Mouse (Mus musculus) frontal cortex, postnatal 36 days (tissue): Measurements from ENCODE around the gene Sec63.

Experiments
- DNase-seq, 2 experiments: peaks; one replicate each; pipeline ENCODE4 v3.0.0; 2022; ENCODE audit warnings: low spot score in 2 of 2

Gene Sec63

DNA sequence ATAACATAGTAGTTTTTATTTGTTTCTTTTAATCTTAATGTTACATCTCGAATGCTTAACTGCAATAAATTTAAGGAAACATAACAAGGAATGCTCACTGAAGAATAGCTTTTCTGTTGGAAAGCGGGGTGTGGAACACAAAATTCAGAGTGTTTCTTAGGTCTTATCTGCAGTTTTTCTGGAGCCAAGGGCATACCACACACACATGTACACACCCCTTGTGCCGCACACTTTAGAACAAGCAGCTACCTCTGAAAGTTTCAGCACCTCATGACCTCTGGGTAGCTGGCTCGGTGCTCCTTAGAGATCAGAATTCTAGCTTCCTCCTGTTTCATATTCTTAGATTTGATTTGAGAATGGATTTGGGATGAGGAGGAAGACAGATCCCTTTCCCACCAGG lies 101.5 kb downstream of the Sec63 start:
- DNase-seq = no peak

DNA sequence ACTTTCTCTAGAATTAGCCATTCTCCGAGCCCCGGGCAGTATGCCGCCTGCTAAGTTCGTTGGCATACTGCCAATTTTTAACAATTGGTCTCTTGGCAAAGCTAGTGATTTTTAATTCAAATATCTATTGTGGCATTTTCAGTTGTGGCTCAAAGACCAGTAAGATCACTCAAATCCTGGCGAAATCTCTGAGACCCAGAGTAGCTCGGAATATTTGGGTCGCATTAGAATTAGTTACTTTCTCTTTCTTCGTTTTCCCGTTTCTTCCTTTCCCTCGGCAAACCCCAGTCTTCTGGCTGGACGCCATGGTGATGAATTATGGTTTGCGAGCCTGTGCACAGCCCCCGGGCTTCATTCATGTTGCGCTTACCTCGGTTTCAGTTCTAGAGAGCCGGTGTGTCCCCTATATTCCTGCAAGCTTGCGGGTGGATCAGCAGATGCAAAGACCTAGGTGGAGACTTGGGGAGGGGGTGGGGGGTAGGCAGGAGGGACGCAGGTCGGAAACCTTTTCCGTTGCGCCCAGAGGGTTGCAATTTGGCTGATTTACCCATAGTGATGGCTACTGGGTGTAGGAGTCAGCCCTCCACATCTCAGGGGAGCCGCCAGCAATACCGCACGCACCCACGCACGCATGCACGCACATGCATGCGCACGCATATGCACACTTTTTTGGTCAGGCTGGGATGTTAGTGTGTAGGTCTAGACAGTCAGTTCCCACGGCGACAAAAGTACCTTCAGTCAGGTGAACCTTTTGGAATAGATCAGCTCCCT lies 102.5 kb downstream of the Sec63 start:
- peak; percentile 50 to 73 for DNase-seq

DNA sequence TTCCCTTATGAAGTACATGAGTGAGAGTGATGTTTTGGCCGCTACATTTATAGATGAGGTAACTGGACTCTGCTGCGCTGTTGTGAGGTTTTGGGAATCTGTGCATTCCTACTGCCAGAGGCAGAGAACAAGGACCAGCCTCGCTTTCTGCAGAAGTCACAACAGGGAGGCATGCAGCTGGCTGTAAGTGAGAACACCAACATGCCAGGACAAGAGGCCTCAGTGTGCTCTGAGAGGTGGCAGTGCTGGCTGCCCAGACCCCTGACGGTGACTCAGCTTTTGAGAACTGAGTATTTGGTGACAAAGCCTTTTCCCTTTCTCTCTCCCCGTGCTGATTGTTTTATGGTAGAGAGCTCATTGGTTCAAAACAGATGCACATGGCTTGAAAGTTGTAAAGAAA lies 103.4 kb downstream of the Sec63 start:
- DNase-seq = no peak

DNA sequence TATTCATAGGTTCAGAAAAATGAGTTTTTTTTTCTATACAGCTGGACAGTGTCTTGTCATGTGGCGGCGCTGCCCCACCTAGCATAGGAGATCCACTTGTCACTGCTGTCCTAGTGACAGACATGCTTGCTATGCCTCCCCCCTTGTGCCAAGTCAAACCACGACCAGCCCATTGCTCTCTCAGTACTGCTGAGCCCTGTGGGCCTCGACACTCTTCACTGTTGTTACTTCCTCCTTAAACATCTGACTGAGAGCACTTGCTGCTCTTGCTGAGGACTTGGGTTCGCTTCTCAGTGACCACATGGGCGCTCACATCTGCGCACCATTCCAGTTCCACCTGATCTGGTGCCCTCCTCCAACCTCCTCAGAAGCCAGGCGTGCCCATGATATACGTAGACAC lies 107.1 kb downstream of the Sec63 start:
- no peak for DNase-seq

DNA sequence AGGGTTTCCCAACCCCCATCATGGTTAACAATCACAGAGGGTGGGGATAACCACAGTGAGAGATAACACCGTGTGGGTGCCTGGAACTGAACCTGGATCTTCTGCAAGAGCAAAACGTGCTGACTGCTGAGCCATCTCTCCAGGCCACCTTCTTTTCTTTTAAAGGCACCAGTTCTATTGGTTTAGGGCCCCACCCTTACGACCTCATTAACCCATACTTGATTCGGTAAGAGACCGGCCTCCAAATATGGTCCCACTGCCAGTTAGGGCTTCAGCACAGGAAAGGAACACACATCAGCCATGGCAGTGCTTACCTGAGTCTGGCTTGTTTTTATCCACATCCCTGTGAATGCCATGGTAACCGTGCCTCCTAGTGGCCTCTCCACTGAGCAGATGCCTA lies 108.2 kb downstream of the Sec63 start:
- DNase-seq = no peak

DNA sequence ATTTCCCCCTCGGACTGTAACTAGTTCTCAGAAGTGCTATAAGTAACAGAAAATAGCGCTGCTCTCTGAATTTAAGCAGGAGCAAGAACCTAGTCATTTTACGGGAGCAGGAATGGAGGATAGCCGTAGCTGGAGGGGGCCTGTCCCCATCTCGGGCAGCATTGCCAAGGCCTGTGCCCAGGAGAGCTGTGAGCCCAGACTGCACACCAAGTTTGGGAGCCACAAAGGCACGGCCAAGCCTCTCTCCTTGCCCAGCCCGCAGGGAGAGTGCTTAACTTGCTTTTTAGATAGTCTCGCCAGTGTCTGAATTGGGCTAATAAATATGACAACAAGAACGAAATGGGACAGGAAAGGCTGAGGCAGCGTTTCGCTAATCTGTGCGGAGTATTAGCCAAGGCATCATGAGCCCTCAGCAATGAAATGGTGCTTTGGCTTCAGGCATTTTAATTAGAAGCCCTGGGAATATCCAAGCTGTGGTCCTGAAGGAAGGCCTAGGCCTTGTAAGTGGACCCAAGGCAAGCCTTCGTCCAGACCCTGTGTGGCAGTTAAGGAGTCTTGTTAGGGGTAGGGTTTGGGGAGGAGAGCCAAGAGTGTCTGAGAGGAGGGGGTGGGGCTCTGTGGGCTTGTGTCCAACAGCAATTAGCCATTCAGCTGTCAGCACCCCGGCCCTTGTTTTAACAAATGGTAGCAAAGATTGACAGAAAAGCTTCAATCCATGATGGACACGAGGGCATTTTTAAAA lies 111.1 kb downstream of the Sec63 start:
- DNase-seq = no peak

DNA sequence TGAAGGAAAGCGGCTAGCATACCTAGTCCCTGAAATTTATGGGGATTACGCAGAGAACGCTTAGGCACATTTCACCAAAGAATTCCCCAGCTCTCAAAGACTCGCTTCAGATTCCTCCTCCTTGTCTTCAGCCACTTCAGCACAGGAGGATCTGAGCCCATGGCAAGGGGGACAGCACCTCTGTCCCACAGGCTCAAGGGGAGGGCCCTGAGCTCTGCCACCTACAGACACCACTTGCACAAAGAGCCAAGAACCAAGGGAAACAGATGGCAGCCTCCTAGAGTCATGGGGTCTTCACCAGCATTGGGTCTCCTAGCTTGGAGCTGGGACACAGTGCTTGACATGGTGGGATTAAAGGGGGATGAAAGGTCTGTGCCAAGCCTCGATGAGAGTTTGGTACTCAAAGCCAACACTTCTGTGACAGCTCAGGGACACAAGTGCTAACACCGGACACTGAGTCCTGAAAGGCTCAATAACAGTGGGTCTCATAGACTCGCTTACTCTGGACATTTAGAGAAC lies 111.8 kb downstream of the Sec63 start:
- DNase-seq = no peak

DNA sequence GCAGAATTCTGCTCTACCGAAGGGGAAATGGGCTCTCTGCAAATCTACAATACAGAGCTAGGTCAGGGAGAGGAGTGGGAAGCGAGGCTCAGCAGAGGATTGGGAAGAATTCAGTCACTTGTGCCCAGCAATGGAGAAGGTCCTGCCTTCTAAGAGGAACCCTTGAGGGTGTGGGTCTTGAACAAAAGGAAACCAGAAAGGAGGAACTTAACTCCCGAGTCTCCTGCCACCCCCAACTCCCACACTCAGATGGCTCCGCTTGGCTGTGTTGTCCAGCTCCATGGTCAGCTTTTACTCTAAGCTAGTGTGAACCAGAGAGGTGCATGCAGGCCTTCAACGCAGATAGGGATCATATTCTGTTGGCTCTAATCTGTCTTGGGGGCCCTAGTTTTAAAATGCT lies 114.9 kb downstream of the Sec63 start:
- no peak for DNase-seq

DNA sequence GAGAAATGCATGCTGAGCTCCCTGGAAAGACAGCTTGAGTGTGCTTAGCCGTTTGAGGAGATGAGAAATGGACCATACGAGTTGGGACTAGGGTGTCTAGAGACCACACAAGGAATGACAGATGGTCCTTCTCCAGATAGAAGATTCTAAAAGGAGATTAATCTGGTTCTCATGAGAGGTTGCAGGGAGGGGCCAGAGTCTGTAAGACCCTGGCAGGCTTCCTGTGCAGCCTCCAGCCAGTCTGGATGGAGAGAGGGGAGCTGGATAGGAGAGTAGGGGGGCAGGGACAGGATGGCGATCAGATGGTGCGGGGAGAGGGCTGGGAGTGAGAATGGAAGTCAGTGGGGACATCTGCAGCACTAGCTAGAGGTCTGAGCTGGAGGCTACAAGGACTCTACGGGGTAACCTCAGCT lies 118.0 kb downstream of the Sec63 start:
- DNase-seq = no peak

DNA sequence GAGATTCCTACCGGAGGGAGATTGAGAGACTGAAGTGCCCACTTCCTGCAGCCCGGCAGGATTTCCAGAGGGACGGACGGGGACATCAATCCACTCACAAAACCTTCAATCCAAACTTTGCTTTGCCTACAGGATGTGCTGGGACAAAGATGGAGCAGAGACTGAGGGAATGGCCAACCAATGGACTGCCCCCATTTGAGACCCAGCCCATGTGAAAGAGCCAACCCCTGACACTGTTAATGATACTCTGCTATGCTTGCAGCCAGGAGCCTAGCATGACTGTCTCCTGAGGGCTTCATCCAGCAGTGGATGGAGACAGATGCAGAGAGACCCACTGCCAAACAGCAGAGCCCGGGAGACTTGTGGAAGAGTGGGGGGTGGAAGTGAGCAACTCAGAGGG lies 118.4 kb downstream of the Sec63 start:
- no peak for DNase-seq
